Mouse (Mus musculus) midbrain, postnatal 0 days (tissue): ENCODE measurements around the gene B4galt5. TPM values are rescaled to one million over a fixed set of nuclear protein-coding genes. Genes with fewer than 3 reads are reported as not detected.

Experiments used
- ATAC-seq: fragments of 200-750 bp; cut with Nextera tagmentation; 2 replicates; pipeline ENCODE4 v1.8.0; 2017; ENCODE audit warnings: moderate number of reproducible peaks, mild to moderate bottlenecking, moderate TSS enrichment, moderate library complexity; ENCODE audit not compliant: low FRiP score
- DNase-seq: peaks from one replicate; pipeline ENCODE4 v3.0.0-alpha.2; 2015; ENCODE audit warnings: low spot score
- H3K27ac ChIP-seq: fragments of 300-500 bp; sonication (generic); 2 replicates; pipeline ENCODE4 v1.5.1; 2014; ENCODE audit warnings: low read depth, mild to moderate bottlenecking, low read length, mixed read lengths
- H3K27me3 ChIP-seq: fragments of 300-500 bp; sonication (generic); 2 replicates; pipeline ENCODE4 v1.6.1; 2014; ENCODE audit warnings: low read length, control low read depth, mixed read lengths; ENCODE audit not compliant: insufficient read depth
- H3K36me3 ChIP-seq: fragments of 300-500 bp; sonication (generic); 2 replicates; pipeline ENCODE4 v1.6.1; 2014; ENCODE audit warnings: low read length, control low read depth, mixed read lengths; ENCODE audit not compliant: insufficient read depth
- H3K4me1 ChIP-seq: fragments of 300-500 bp; sonication (generic); 2 replicates; pipeline ENCODE4 v1.6.1; 2014; ENCODE audit warnings: mild to moderate bottlenecking, control low read depth, antibody characterized with exemption, low read length, mixed read lengths; ENCODE audit not compliant: insufficient read depth
- H3K4me2 ChIP-seq: fragments of 300-500 bp; sonication (generic); 2 replicates; pipeline ENCODE4 v1.6.1; 2014; ENCODE audit warnings: low read depth, mild to moderate bottlenecking, low read length, mixed read lengths; ENCODE audit not compliant: poor library complexity, severe bottlenecking
- H3K4me3 ChIP-seq: fragments of 300-500 bp; sonication (generic); 2 replicates; pipeline ENCODE4 v1.5.1; 2014; ENCODE audit warnings: low read depth, mild to moderate bottlenecking, low read length, moderate library complexity
- H3K9ac ChIP-seq: fragments of 300-500 bp; sonication (generic); replicated peaks from 2 replicates; pipeline ENCODE4 v1.6.1; 2014; ENCODE audit warnings: mild to moderate bottlenecking, low read length, moderate library complexity, mixed read lengths; ENCODE audit not compliant: poor library complexity, severe bottlenecking
- H3K9me3 ChIP-seq: fragments of 300-500 bp; sonication (generic); 2 replicates; pipeline ENCODE4 v1.6.1; 2016; ENCODE audit warnings: low read length, control low read depth
- CTCF ChIP-seq: IDR thresholded peaks from 2 replicates; pipeline ENCODE4 v1.5.1; 2016; ENCODE audit warnings: antibody characterized with exemption, mild to moderate bottlenecking
- WGBS: fragments of 180-500 bp; shearing (Covaris S2); extraction: QIAGEN DNeasy Blood & Tissue Kit; methylation state at CpG from one replicate; pipeline ENCODE4 v1.1.7; 2014; 5-methylcytosine and 5-hydroxymethylcytosine counted together
- polyA plus RNA-seq: library from polyadenylated mRNA; unstranded; fragments of >200 nt; fragmentation: Nextera tagmentation; extraction: Ambion mirVana; gene quantifications from 2 replicates; pipeline ENCODE4 v1.2.1, GENCODE M21; 2015
- total RNA-seq: library from RNA; depleted of rRNA; stranded (reverse); fragments of >200 nt; gene quantifications from 2 replicates; pipeline ENCODE4 v1.2.3, GENCODE M21; 2014

The B4galt5 gene
- total and polyA plus RNA-seq, 2 experiments from 2014 or later = 35.6 to 88.3 TPM

GRCm38 (mm10) chr2:167303196-167303595, 45.8 kb downstream of the B4galt5 start:
- no peak for DNase-seq
- Histone ChIP-seq H3K4me1 (no peaks in the 10 kb centered on the region), H3K4me2 (no peak overlapping the region), H3K4me3 (no peak overlapping the region), H3K9me3 (no peaks in the 10 kb centered on the region), H3K36me3 (peaks cover 71% of the 10 kb centered on the region), H3K9ac (no peak overlapping the region), H3K27ac (no peak overlapping the region), H3K27me3 (no peaks in the 10 kb centered on the region)
- WGBS = 93% methylated on average over 8 of the region's 8 CpGs
- ATAC-seq = no peak
- no peak for TF ChIP-seq CTCF

GRCm38 (mm10) chr2:167302641-167303040, 46.3 kb downstream of the B4galt5 start:
- no peak overlapping the region for H3K4me3 ChIP-seq
- H3K4me2 ChIP-seq = no peak overlapping the region
- H3K36me3 ChIP-seq = peaks cover 71% of the 10 kb centered on the region
- DNase-seq (no peak), ATAC-seq (no peak)
- 74% methylated on average over 1 of the region's 1 CpGs for WGBS
- H3K27me3 ChIP-seq = no peaks in the 10 kb centered on the region
- no peak for TF ChIP-seq CTCF
- H3K9ac ChIP-seq = no peak overlapping the region
- no peaks in the 10 kb centered on the region for H3K9me3 ChIP-seq
- no peaks in the 10 kb centered on the region for H3K4me1 ChIP-seq
- no peak overlapping the region for H3K27ac ChIP-seq

- Histone ChIP-seq H3K9me3 (no peaks in the 10 kb centered on the region), H3K4me2 (no peak overlapping the region), H3K9ac (no peak overlapping the region), H3K27me3 (no peaks in the 10 kb centered on the region), H3K4me3 (no peak overlapping the region), H3K4me1 (no peaks in the 10 kb centered on the region), H3K27ac (no peak overlapping the region), H3K36me3 (peaks cover 68% of the 10 kb centered on the region)
- WGBS = 87% methylated on average over 12 of the region's 12 CpGs
- ATAC-seq = no peak
- no peak for DNase-seq
- no peak for TF ChIP-seq CTCF
Measured at GRCm38 (mm10) chr2:167302031-167302430, 47.0 kb downstream of the B4galt5 start.

GRCm38 (mm10) chr2:167301601-167302000, 47.4 kb downstream of the B4galt5 start:
- no peak for DNase-seq
- Histone ChIP-seq H3K27me3 (no peaks in the 10 kb centered on the region), H3K36me3 (peaks cover 63% of the 10 kb centered on the region), H3K4me3 (no peak overlapping the region), H3K27ac (no peak overlapping the region), H3K4me2 (no peak overlapping the region), H3K9ac (no peak overlapping the region), H3K9me3 (no peaks in the 10 kb centered on the region), H3K4me1 (no peaks in the 10 kb centered on the region)
- TF ChIP-seq CTCF = no peak
- 94% methylated on average over 7 of the region's 7 CpGs for WGBS
- ATAC-seq = no peak

GRCm38 (mm10) chr2:167300943-167301497, 48.0 kb downstream of the B4galt5 start:
- ATAC-seq (no peak), DNase-seq (no peak)
- no peak overlapping the region for H3K4me3 ChIP-seq
- H3K9ac ChIP-seq = no peak overlapping the region
- no peaks in the 10 kb centered on the region for H3K4me1 ChIP-seq
- peaks cover 57% of the 10 kb centered on the region for H3K36me3 ChIP-seq
- no peaks in the 10 kb centered on the region for H3K27me3 ChIP-seq
- no peaks in the 10 kb centered on the region for H3K9me3 ChIP-seq
- TF ChIP-seq CTCF = no peak
- no peak overlapping the region for H3K4me2 ChIP-seq
- H3K27ac ChIP-seq = no peak overlapping the region
- WGBS = 94% methylated on average over 20 of the region's 21 CpGs

- H3K9ac ChIP-seq = no peak overlapping the region
- no peak overlapping the region for H3K4me2 ChIP-seq
- 72% methylated on average over 6 of the region's 6 CpGs for whole genome bisulfite sequencing
- no peaks in the 10 kb centered on the region for H3K27me3 ChIP-seq
- no peak for ATAC-seq
- TF ChIP-seq CTCF = no peak
- no peak overlapping the region for H3K27ac ChIP-seq
- H3K4me3 ChIP-seq = no peak overlapping the region
- peaks cover 50% of the 10 kb centered on the region for H3K36me3 ChIP-seq
- DNase-seq = no peak
- H3K4me1 ChIP-seq = no peaks in the 10 kb centered on the region
- H3K9me3 ChIP-seq = no peaks in the 10 kb centered on the region
Measured at GRCm38 (mm10) chr2:167299861-167300667, 48.9 kb downstream of the B4galt5 start.
